In the genomic region with DNA sequence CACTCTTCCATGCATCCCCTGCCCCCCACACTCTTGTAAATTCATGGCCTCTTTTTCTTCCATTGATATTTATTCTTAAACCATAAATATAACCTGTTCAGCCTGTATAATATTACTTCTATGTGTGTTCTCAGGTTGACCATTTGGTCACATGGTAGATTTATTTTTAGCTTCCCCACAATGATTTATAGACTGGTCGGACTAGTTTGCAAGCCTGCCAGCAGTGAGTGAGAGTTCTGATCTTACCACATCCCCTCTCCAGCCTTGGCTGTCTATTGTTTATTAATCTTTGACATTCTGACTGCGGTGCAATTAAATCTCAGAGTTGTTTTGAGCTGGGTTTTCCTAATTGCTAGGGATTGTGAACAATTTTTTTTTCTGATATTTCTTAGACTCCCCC, we compare ENCODE assay signal across 10 mouse cellular contexts.
DNase-seq lines count a peak whose midpoint lies in the region; ATAC-seq lines count a peak whose summit lies in the region.
"Had no signal": no experiment of that assay in that cellular context is flagged by ENCODE, and none has a peak within 500 bp of the region (broad histone marks: within the 10 kb centered on the region; RNA-seq: fewer than 3 reads in every experiment).

No protein-coding gene starts in this region.

- H3K9me3 ChIP-seq in kidney, embryonic 14.5 days (ENCODE audit: control insufficient read depth, low read length), result no peaks in the 10 kb centered on the region
- H3K9me3 ChIP-seq in kidney, embryonic 15.5 days (replicated peaks), result no peaks in the 10 kb centered on the region
- H3K9me3 ChIP-seq: lung, embryonic 15.5 days had no signal

- ATAC-seq in kidney, embryonic 14.5 days (ENCODE audit: low FRiP score, low TSS enrichment), result no peak
- peak; percentile 56; the same call in 1 of the 2 replicates for ATAC-seq in kidney, embryonic 15.5 days (replicated peaks; ENCODE audit: low FRiP score)

- DNase-seq in kidney, adult 18-20 months, result peak; percentile 31
- peak; percentile 45 for DNase-seq in adrenal gland, postnatal 14 days
- peak; percentile 82 for DNase-seq in lung, postnatal 36 days
- no peak for DNase-seq in layer of hippocampus, postnatal 36 days
- no peak for DNase-seq in layer of hippocampus, adult 9-11 months
- DNase-seq in frontal cortex, postnatal 14 days (ENCODE audit: low spot score in 2 of 2), result no peak
- DNase-seq: heart, postnatal 36 days had no signal

- no peak overlapping the region for H3K9ac ChIP-seq in kidney, embryonic 14.5 days (ENCODE audit: low read depth, low read length)
- no peak overlapping the region for H3K9ac ChIP-seq in kidney, embryonic 15.5 days
- H3K9ac ChIP-seq: lung, embryonic 15.5 days had no signal

- H3K36me3 ChIP-seq in kidney, embryonic 14.5 days (ENCODE audit: control insufficient read depth, insufficient read depth, low read length), result peaks cover 8% of the 10 kb centered on the region; the same call in 1 of the 2 replicates
- H3K36me3 ChIP-seq in kidney, embryonic 15.5 days, result peaks cover 25% of the 10 kb centered on the region

- no peaks in the 10 kb centered on the region for H3K27me3 ChIP-seq in kidney, embryonic 14.5 days (ENCODE audit: control insufficient read depth, insufficient read depth, low read length)
- H3K27me3 ChIP-seq in kidney, embryonic 15.5 days, result no peaks in the 10 kb centered on the region
- H3K27me3 ChIP-seq: lung, embryonic 15.5 days had no signal

- WGBS in kidney, embryonic 14.5 days, result 35% methylated on average over 2 of the region's 2 CpGs
- WGBS in kidney, embryonic 15.5 days, result 38% methylated on average over 2 of the region's 2 CpGs

- no peaks in the 10 kb centered on the region for H3K4me1 ChIP-seq in kidney, embryonic 14.5 days (ENCODE audit: control insufficient read depth, insufficient read depth, low read length)
- H3K4me1 ChIP-seq in kidney, embryonic 15.5 days, result no peaks in the 10 kb centered on the region

- H3K27ac ChIP-seq in kidney, embryonic 14.5 days (ENCODE audit: low read depth, low read length), result no peak overlapping the region
- H3K27ac ChIP-seq in kidney, embryonic 15.5 days, result no peak overlapping the region
- H3K27ac ChIP-seq: lung, embryonic 15.5 days had no signal

- H3K4me2 ChIP-seq in kidney, embryonic 14.5 days (replicated peaks; ENCODE audit: low read depth, low read length), result no peak overlapping the region
- no peak overlapping the region for H3K4me2 ChIP-seq in kidney, embryonic 15.5 days
- H3K4me2 ChIP-seq: lung, embryonic 15.5 days had no signal

- H3K4me3 ChIP-seq in kidney, embryonic 14.5 days (ENCODE audit: low read length), result no peak overlapping the region
- H3K4me3 ChIP-seq in kidney, embryonic 15.5 days (replicated peaks), result no peak overlapping the region
- H3K4me3 ChIP-seq: lung, embryonic 15.5 days had no signal

Comparison
In these comparisons a context has a peak if more than half of its experiments do, and no peak if none do; other contexts are left out.
1. DNase-seq: peak in kidney, adult 18-20 months (single experiment), adrenal gland, postnatal 14 days (single experiment) and lung, postnatal 36 days (single experiment); none in layer of hippocampus, postnatal 36 days (0 of 2), layer of hippocampus, adult 9-11 months (single experiment) and frontal cortex, postnatal 14 days (0 of 2).